Mouse (Mus musculus): ENCODE results near the gene I0C0044D17Rik. TPM values are rescaled to one million over a fixed set of nuclear protein-coding genes. Genes with fewer than 3 reads are reported as not detected.

The I0C0044D17Rik gene
- total RNA-seq, 2 experiments from 2014 or later = not detected

DNA sequence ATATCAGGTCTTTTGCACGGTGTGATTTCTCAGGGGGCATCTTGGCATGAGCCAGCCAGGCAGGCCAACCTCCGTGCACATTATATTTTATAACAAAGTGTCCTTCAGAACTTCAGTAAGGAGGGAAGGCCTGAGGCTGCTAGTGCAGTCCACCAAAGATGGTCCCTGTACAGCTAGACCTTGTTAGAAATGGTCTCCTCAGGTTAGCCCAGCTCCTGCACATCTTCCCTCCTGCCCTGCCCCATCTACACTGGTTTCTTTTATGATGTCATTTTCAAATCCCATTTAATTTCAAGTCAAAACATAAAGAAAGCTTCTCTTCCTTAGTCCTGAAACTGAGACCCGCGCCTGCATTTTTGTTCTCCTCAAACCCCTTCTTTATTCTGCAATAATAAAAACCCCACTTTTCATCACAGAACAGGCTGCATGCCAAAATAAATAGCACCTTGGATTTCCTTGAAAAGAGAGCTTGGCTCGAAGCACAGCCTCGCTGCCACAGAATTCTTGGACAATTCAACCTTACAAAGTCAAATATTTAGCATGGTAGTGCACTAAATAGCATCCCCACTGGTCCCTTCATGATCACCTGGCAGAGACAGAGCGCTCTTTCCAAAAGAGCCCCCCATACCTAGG is 34.4 kb downstream of the I0C0044D17Rik start:
- no peak for DNase-seq (ENCODE audit: low spot score in 2 of 2)
- intact Hi-C loops (cut with DNase I) = no loop called here

DNA sequence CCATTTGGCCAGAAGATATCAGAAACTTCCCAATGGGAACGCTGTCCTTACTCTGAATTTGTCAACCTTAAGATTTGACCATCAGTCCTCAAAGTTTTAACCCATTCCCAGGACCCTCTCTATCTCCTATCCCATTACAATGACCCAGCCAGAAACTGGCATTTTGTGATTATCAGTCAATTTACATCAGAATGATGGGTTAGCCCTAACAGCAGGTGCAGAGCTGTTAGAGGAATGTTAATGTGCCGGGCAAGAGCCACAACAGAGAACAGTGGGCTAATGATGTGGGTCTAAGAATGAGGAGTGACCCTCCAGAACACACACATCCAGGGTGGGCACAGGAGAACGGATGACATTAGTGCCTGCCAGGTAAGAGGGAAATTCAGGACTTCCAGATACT is 37.4 kb downstream of the I0C0044D17Rik start:
- intact Hi-C loops (cut with DNase I) = no loop called here

DNA sequence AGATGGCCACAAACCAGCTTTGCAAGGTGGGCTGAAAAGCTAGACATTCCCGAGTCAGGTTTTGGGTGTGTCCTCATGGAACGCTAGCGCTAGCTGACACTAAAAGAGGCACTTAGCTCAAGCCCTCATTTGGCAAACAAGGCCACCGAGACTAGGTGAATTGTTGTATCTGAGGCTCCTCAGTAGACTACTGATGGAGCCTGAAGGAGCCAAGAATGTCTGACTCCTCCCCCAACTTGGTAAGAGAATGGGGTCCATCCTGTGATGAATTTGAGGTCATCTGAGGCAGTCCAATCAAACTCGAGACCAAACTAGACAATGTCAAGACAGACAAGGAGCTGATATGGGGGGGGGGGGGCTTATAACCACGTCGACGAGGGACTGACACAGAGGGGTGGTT is 37.8 kb downstream of the I0C0044D17Rik start:
- intact Hi-C loops (cut with DNase I) = no loop called here
- DNase-seq (ENCODE audit: low spot score in 2 of 2) = no peak

More for the DNA sequence above, 37.4 kb downstream of the I0C0044D17Rik start:
- no peak for DNase-seq (ENCODE audit: low spot score in 2 of 2)

DNA sequence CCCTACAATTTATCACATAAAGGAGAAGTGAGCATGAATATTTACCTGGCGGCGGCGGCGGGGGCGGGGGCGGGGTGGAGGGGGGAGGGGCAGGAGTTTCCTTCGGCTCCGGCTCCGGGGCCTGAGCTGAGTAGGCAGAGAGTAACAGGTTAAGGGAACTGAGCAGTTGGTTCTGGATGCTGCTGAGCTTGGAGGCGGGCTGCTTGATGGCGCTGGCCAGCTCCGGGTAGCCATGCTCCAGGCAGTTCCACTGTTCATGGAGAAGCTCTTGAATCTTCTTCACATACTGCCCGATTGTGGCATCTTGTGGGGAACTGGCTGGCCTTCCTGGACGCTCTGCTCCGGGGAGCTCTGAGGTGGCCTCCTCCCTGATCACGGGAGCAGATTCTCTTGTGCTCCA is 45.4 kb downstream of the I0C0044D17Rik start:
- intact Hi-C loops (cut with DNase I) = no loop called here
- DNase-seq (ENCODE audit: low spot score in 2 of 2) = no peak

DNA sequence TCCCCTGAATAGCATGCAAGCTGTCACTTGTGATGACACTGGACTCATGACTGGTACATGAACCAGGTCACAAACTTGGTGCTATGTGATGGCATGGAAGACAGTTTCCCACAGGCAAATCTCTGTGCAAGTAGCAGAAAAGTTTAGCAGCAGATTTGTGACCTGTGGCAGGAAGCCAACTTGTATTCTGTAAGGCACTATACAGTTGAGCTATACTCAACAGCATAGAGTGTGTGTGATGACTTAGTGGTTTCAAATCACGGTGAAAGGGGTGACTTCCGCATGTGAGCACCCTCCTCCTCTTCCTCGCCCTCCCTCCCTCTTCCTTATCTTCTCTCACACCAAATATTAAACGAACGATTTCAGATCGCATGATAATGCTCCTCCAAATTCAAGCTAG is 46.2 kb downstream of the I0C0044D17Rik start:
- intact Hi-C loops (cut with DNase I) = no loop called here
- no peak for DNase-seq (ENCODE audit: low spot score in 2 of 2)

DNA sequence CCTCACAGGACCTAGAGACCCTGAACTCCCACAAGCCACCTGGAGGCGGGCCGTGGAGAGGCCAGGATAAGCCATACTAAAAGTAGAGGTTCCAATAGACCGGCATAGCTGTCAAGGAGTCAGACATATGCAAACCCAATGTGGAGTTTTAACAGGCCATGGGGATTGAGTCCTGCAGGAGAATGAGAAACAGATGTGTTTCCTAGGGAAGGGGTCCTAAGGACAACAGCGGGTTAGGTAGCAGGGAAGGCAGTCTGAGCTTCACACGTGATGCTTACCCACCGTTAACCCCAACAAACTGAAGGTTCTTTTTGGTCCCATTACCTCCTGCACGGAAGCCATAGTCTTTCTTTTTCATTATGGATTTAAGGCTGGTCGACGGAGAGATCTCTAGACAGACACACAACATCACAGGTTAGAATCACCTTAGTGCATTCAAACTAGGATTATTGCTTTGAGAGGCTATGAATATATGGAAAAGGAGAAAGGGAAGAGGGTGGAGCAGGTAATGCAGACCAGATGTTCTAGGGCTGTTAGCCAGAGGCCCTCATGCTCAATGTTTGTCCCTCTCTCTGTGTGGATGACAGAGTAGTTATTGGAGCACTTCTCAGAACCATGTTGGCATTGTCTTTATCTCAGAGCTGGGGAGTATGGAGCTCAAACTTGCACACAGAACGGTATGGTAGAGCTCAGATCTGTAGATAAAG is 46.8 kb downstream of the I0C0044D17Rik start:
- intact Hi-C loops (cut with DNase I) = no loop called here
- DNase-seq (ENCODE audit: low spot score in 2 of 2) = no peak

DNA sequence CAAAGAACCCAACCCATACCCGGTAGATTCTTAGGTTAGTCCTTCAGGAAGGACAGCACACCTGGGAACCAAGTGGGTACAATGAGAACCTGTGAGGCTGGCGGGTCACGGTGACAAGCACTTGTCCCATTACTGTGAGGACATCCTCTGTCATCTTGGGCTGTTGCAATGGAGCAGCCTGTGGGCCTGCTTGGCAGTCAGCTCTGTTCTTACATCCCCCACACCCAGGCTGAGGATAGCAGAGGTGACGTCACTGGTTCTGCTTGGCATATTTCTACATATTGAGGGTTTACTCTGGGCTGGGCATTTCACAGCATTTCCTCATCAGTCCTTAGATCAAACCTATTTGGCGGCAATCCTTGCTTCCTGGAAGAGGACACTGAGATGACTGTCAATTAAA is 49.9 kb downstream of the I0C0044D17Rik start:
- intact Hi-C loops (cut with DNase I) = no loop called here
- DNase-seq (ENCODE audit: low spot score in 2 of 2) = no peak

Other genes with a start within 250 kb of the I0C0044D17Rik start
- not detected for gene L1td1, start 97.1 kb downstream of the I0C0044D17Rik start, total RNA-seq (2021)
- 1 to 10 TPM; 2.3 to 2.8 TPM for gene Kank4, start 6.3 kb downstream of the I0C0044D17Rik start, total RNA-seq (2021)
- 10 to 100 TPM; 18.4 to 24.5 TPM for gene Usp1, start 100.0 kb upstream of the I0C0044D17Rik start, total RNA-seq (2021)
- under 1 TPM in 1 of 2 experiments, not detected in 1; 0.22 TPM for gene Angptl3, start 207.1 kb upstream of the I0C0044D17Rik start, total RNA-seq (2021)

Measured in left cerebral cortex, postnatal 36 days (tissue).